Mouse (Mus musculus) megakaryocyte-erythroid progenitor cell, adult 5 weeks (primary cell): ENCODE results near the gene Hsd17b1. TPM values are rescaled to one million over a fixed set of nuclear protein-coding genes. Genes with fewer than 3 reads are reported as not detected.

Experiments used
- polyA plus RNA-seq: library from polyadenylated mRNA; stranded (reverse); fragments of >175 nt; gene quantifications from 2 replicates; pipeline ENCODE4 v1.2.3, GENCODE M21; 2012

Hsd17b1 gene
- polyA plus RNA-seq, result 14.7 and 25.8 TPM in 2 replicates

GRCm38 (mm10) chr11:101078121-101078520 is at the start of gene Hsd17b1:
Gene Hsd17b1 (plus strand): TSS chr11:101078411.

GRCm38 (mm10) chr11:101069391-101070188 is 8.6 kb upstream of the Hsd17b1 start, which contains the start of gene Naglu:
Gene Naglu (plus strand): TSS chr11:101070012.

GRCm38 (mm10) chr11:101082208-101083082 is 4.2 kb downstream of the Hsd17b1 start, which contains the start of gene Coasy:
Gene Coasy (plus strand): TSS chr11:101082565.

GRCm38 (mm10) chr11:101086756-101087681 is 8.8 kb downstream of the Hsd17b1 start, which contains the start of gene Mlx:
Gene Mlx (plus strand): TSS chr11:101087277.

GRCm38 (mm10) chr11:101095314-101096024 is 17.3 kb downstream of the Hsd17b1 start, which contains the start of gene Psmc3ip:
Gene Psmc3ip (minus strand): TSS chr11:101095436.

GRCm38 (mm10) chr11:101119761-101120544 is 41.7 kb downstream of the Hsd17b1 start, which contains the start of the genes Retreg3 and Tubg1:
Gene Retreg3 (minus strand): TSS chr11:101119893.
Gene Tubg1 (plus strand): TSS chr11:101119938.

Other genes starting within 250 kb of the Hsd17b1 start
- 36.7 and 47.9 TPM in 2 replicates for gene Stat5b, start 227.7 kb upstream of the Hsd17b1 start, polyA plus RNA-seq
- 36.0 and 46.8 TPM in 2 replicates for gene Stat5a, start 219.1 kb upstream of the Hsd17b1 start, polyA plus RNA-seq
- gene Stat3, start 138.9 kb upstream of the Hsd17b1 start, polyA plus RNA-seq, result 55.6 and 64.4 TPM in 2 replicates
- 11.1 and 19.8 TPM in 2 replicates for gene Cavin1, start 107.5 kb upstream of the Hsd17b1 start, polyA plus RNA-seq
- 14.5 and 15.3 TPM in 2 replicates for gene Atp6v0a1, start 69.0 kb upstream of the Hsd17b1 start, polyA plus RNA-seq
- 10.9 and 18.8 TPM in 2 replicates for gene Naglu, start 8.4 kb upstream of the Hsd17b1 start, polyA plus RNA-seq
- 28.1 and 33.5 TPM in 2 replicates for gene Coasy, start 4.2 kb downstream of the Hsd17b1 start, polyA plus RNA-seq
- gene Mlx, start 8.9 kb downstream of the Hsd17b1 start, polyA plus RNA-seq, result 25.5 and 26.1 TPM in 2 replicates
- 31.9 and 37.0 TPM in 2 replicates for gene Psmc3ip, start 17.0 kb downstream of the Hsd17b1 start, polyA plus RNA-seq
- gene Retreg3, start 41.5 kb downstream of the Hsd17b1 start, polyA plus RNA-seq, result 10.3 and 11.6 TPM in 2 replicates
- 65.7 and 69.7 TPM in 2 replicates for gene Tubg1, start 41.5 kb downstream of the Hsd17b1 start, polyA plus RNA-seq
- 0.12 TPM in 1 of 2 replicates, not detected in the other for gene Tubg2, start 77.5 kb downstream of the Hsd17b1 start, polyA plus RNA-seq
- gene Cntnap1, start 92.1 kb downstream of the Hsd17b1 start, polyA plus RNA-seq, result 1.3 and 1.7 TPM in 2 replicates
- gene Plekhh3, start 92.9 kb downstream of the Hsd17b1 start, polyA plus RNA-seq, result 1.7 and 2.8 TPM in 2 replicates
- 0.12 and 0.25 TPM in 2 replicates for gene Ccr10, start 97.0 kb downstream of the Hsd17b1 start, polyA plus RNA-seq
- 4.0 and 4.4 TPM in 2 replicates for gene Ezh1, start 148.1 kb downstream of the Hsd17b1 start, polyA plus RNA-seq
- gene Ramp2, start 167.6 kb downstream of the Hsd17b1 start, polyA plus RNA-seq, result 0.44 TPM in 1 of 2 replicates, not detected in the other
- gene Vps25, start 175.3 kb downstream of the Hsd17b1 start, polyA plus RNA-seq, result 95.7 and 108 TPM in 2 replicates
- 0.48 and 1.5 TPM in 2 replicates for gene Wnk4, start 182.2 kb downstream of the Hsd17b1 start, polyA plus RNA-seq
- 0.18 and 0.28 TPM in 2 replicates for gene Cntd1, start 200.6 kb downstream of the Hsd17b1 start, polyA plus RNA-seq
- 27.4 and 27.5 TPM in 2 replicates for gene Coa3, start 200.7 kb downstream of the Hsd17b1 start, polyA plus RNA-seq
- 116 and 157 TPM in 2 replicates for gene Becn1, start 223.9 kb downstream of the Hsd17b1 start, polyA plus RNA-seq
- 57.6 and 67.2 TPM in 2 replicates for gene Psme3, start 237.8 kb downstream of the Hsd17b1 start, polyA plus RNA-seq
- 3.4 and 5.3 TPM in 2 replicates for gene Aoc2, start 246.7 kb downstream of the Hsd17b1 start, polyA plus RNA-seq